Mouse (Mus musculus) thymus, postnatal 4 days (tissue): ENCODE data around the gene Odf3b.

Source experiments
- DNase-seq: peaks from one replicate; pipeline ENCODE4 v3.0.0; 2021

The Odf3b gene

DNA sequence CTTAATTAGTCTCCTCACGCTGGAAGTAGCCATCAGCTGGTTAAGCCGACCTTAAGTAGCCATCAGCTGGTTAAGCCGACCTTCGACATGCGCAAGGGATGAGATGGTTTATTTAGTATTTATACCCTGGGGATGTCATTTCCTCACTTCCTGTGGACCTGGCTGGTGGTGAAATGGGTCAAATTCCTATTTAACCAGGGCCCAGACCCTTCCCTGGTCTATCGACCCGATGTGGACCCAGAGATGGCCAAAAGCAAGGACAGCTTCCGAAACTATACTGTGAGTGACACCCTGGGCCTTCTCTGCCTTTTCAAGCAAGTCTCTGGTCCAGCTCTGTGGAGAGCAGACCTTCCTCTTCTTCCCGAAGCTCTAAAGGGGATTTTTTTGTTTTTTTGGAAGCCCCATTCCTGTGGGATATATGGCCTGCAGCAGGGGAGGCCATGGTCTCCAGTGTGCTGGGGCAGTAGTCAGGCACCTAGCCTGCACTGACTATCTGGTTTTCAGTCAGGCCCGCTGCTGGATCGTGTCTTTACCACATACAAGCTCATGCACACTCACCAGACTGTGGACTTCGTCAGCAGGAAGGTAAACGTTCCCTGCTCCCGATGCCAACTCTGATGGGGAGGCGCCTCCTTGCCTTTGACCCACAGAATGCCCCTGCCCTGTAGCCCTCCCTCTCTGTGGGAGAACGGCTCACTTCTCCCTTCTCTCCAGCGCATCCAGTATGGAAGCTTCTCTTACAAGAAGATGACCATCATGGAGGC is 44.1 kb downstream of the Odf3b start:
- DNase-seq: no peak

DNA sequence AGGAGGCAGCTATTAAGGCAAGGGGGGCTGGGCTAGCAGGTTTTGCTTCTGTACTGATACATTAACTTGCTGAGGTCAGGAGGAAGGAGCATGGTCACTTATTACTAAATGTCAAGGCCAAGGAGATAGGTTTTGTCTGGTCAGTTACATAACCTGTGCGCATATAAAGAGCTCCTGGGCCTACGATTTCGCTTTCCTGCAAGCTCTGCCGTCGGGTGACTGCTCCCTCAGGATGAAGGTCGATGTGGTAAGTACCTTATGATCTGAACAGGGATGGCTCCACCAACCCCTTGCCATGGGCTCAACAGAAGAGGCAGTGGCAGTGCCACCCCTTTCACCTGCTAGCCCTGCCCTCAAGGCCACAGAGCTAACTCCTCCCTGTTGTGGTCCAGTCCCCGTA is 44.8 kb downstream of the Odf3b start, which contains the start of gene Miox:
Miox (plus strand) TSS at position 128 of the 400 bp plus-strand sequence.
- DNase-seq: no peak
